Mouse (Mus musculus) cerebellum, postnatal 14 days (tissue): ENCODE data around the gene Slc50a1.

Experiments used
- DNase-seq, 2 experiments: peaks; one replicate each; pipeline ENCODE4 v3.0.0; 2021; ENCODE audit warnings: mixed read lengths in 2 of 2

Slc50a1 gene

DNA sequence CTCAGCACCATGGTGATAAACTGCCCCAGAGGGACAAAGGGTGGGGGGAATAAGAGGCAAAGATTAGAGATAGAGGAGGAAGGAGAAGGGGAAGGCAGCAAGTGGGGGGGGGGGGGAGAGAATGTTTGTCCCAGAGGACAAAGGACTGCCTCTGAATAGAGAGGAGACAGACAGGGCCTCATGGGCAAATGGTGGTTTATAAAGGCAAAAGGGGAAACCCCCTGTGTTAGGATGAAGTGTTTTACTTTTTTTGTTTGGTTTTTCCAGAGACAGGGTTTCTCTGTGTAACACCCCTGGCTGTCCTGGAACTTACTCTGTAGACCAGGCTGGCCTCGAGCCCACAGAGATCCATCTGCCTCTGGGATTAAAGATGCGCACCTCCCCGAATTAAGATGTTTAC, 10.2 kb downstream of the Slc50a1 start:
- no peak for DNase-seq

DNA sequence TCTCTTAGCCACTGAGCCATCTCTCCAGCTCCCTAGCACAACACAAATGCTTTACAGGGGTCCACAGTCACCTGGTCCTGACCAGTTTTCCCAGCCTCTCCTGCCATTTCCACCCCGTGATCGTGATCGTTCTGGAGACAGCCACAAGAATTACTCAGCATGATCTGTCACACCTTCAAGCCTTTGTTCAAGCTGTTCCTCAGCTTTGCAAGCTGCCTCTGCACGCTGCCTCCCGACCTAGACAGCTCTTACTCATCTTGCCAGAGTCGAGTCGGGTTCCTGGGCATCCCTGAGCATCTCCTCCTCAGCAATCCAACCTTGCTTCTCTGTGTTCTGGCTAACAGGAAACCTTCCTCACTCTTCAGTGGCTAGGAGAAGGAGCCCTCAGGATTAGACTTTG, 11.3 kb downstream of the Slc50a1 start, which contains the start of gene Dpm3:
Gene Dpm3, plus strand, starts transcription at position 283 of the 400 bp plus-strand sequence.
- no peak for DNase-seq

DNA sequence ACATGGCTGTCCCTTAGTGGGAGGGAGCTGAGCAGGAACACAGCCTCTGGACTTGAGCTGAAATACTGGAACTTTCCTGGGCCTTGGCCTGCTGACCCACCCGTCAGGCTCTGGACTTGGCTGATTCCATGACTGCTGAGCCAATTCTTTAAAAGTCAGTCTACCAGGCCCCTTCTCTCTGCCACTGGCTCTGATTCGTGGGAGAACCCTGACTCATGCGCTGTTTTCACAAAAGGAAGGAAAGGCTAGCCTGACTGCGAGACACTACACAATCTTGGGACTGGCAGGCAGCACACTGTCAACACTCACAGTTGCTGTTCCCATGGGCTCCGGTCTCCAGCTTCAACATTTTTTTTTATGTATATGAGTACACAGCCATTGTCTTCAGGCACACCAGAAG, 14.2 kb downstream of the Slc50a1 start:
- DNase-seq = no peak

DNA sequence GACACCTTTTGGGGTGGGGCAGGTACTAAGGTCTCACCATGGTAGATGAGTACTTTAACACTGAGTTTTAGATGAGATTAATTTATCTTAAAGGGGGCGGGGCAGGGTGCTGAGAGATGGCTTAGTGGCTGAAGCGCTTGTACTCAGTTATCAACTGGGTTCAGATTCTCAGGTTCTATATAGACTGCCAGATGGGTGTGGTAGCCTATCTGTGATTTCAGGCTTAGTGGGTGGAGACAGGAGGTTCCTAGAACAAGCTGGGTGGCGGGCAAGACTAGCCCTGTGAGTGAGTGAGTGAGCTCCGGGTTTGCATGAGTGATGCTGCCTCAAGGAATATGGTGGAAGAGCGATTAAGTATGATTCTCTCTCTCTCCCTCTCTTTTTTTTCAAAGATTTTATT, 15.4 kb downstream of the Slc50a1 start:
- no peak for DNase-seq

DNA sequence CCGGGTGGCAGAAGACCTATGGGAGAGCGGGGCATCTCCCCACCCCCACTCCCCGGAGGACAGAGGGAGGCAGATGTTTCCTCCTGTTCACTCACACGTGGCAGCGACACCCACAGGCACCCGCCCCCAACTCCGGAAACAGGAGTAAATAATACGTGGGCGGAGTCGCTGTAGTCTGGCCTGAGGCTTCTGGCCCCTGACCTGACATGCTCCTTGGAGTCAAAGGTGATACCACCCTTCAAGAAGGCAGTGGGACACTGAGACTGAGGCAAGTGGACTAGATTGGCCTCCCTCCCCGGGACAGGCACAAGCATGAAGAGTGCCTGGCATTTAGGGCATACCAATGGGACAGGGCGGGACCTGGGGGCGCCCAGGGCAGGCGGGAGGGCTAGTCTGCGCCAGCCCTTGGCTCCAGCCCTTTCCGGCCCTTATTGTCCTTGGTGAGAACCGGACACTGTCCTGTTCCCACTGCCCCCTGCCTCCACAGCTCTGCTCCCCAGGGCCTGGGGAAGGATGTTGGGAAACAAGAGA, 18.9 kb downstream of the Slc50a1 start:
- DNase-seq = no peak

DNA sequence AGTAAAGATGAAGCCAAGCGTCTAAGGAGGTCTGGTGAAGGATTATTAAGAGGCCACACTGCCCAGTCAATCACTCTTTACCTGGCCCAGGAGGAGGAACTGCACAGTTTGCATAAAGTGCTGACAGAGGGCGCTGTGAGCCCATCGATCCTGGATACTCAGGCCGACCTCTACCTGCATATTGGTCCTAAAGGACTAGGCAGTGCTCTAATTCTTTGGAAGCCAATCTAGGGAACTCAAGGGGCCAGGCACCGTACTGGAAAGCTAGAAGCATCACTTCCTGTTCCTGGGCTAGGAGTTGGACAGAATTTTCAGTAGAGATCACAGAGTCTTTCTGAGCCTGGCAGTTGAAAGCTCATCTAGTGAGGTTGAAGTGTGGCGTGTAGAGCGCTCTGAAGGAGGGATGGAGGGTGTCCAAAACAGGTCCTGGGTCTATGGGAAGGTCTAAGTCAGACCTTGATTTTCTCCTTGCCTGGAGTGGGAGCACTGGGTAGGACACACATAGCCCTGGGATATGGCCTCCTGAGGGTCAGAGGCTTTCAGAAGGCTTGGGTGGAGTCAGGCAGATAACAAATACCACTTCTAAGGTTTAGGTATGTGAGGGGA, 19.8 kb downstream of the Slc50a1 start:
- DNase-seq = peak; percentile 84 to 88

DNA sequence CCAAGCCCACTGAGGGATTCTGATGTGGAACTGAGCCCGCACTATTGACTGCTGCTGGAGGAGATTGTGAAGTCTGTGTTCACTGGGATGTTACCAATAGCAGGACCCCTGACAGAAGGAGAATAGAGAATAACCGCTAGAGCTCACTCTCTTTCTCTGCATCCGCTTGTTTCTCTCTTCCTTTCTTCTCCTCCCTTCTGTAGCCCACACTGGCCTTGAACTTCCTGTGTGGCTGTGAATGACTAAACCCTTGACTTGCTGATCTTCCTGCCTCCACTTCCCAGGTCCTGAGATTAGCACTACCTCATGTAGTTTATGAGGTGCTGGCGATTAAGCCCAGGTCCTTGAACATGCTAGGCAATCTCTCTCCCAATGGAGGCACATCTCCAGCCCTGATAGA, 22.9 kb downstream of the Slc50a1 start:
- peak in 1 of 2 experiments; percentile 5 for DNase-seq

DNA sequence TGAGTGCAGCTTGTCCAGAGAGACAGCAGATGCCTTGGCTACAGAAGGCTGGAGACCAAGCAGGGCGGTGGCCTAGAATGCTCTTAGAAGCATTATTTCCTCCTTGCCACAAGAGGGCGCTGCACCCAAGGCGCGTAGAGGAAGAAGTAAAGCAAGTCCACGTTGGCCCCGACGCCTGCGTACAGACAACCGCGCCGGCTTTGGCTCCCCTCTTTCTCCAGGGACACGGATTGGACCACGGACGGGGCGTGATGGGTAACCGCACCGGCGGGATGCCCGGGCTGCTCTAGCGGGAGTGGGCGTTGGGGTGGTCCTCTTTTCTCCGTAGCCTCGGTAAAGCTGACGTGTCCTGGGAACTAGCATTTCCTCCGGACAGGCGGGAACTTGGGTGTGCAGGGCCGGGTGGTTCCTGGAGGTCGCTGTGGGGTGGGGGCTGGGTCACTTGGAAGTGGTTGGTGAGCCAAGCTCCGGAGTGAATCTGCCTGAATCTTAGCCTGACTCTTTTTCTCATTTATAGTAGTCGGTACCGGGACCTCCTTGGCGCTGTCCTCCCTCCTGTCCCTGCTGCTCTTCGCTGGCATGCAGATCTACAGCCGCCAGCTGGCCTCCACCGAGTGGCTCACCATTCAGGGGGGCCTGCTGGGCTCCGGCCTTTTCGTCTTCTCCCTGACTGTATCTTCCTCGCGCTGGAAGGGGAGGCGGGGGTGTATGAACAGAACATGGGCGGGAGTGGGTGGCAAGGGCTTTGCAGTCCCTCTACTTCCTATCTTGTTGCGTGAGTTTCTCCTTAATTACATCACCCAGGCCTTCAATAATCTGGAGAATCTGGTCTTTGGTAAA, 23.9 kb downstream of the Slc50a1 start, which contains the start of gene Trim46:
Gene Trim46, minus strand, starts transcription at position 49 of the 840 bp plus-strand sequence.
- peak; percentile 95 to 96 for DNase-seq

DNA sequence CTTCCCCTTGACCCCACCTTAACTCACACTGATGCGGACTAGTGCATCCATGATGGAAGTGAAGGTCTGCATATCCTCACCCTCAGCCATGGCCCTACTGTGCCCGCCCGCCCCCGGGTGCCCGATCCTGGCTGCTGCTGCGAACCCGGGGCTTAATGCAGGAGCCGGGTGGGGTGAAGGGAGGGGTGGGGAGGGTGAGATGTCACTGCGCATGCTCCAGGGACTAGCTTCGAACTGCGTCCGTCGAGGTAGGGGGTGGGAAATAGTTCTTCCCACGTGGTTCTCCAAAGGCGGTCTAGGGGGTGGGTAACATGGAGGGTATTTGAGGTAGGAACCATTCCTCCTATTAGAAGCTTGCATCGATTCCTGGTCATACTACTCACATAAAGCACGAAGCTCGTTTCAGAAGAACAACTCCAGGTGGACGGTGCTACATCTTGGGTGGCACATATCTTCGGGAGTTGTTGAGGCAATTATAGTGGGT, 24.6 kb downstream of the Slc50a1 start, which contains the start of gene Krtcap2:
Gene Krtcap2, plus strand, starts transcription at position 279 of the 484 bp plus-strand sequence.
- peak; percentile 87 for DNase-seq

DNA sequence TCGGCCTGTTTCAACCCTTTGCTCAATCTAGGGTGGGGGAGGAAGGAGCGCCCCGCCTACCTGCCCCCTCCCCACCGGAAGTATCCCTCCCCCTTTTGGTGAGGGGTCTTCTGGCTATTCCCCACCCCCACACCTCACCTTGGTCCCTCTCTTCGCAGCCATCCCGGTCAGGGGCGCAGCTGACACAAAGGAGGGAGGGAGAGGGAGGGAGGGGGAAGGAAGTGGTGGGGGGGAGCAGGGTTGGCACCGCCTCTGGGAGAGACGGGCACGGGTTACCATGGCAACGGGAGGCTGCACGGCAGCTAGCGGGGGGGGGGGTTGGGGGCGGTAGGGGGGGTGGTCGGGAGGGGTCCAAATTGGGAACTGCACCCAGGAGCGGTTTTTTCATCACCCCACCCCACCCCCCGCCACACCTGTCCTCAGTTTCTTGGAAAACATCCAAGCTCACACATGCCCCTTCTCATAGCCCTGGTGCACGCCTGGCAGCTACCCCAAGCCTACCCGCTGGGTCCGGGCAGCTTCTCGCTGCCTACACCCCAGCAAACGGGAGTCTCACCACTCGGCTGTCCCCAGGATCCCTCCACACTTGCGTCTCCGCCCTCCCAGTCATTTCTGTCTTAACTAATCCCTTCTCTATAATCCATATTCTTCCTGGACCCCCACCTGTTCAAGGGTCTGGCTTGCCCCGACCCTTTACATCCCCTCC, 25.2 kb downstream of the Slc50a1 start:
- peak; percentile 93 to 96 for DNase-seq

DNA sequence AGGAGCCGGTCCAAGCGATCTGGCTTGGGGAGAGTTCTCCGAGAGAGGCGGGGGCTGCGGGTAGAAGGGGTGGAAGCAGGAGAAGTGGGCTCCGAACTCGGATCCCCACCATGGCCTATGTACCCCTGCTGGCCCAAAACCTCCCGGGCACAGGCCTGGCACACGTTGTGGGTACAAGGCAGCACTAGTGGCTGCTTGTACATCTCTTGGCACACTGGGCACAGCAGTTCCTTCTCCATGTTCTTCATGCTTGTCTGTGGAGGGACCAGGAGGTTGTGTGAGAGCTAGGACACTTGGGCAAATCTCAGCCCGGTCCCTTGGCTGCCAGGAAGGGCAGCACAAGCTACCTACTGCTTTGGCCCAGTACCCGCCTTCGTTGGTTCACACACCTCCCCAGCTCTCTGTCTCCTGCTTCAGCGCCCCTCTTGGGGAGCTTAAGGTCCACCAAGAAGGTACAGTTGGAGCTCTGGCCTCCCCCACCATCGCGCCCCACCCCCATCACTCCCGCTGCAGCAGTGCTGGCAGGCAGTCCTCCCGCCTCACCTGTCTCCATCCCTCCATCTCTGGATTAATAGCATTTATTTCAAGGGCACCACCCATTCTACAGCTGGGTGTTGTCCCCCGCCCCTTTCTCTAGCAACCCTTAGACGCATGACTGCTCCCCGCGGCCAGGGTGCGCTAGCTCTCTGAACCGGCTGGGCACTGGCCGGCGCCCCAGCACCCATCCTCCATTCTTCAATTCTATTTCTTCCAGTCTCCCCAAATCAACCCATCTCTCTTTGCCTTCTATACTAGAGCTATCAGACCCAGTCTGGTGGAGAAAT, 26.0 kb downstream of the Slc50a1 start:
- peak; percentile 70 to 81 for DNase-seq

DNA sequence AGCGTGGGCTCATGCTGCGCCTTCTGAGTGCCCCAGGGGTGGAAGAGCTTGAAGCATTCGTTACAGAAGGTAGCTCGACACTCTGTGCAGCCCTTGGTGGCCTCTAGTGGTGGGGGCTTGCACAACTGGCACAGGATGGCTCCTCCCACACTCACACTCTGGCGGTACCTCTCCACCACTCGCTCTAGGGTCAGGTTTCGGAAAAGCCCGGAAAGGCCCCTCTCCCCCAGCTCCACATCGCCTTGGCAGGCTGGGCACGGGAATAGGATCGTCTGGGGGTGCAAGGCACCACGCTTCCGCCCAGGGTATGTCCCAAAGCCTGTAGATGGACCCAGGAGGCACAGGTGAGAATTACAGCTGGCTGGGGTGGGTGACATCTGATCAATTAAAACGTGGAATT, 26.8 kb downstream of the Slc50a1 start:
- DNase-seq = peak; percentile 52 to 58

DNA sequence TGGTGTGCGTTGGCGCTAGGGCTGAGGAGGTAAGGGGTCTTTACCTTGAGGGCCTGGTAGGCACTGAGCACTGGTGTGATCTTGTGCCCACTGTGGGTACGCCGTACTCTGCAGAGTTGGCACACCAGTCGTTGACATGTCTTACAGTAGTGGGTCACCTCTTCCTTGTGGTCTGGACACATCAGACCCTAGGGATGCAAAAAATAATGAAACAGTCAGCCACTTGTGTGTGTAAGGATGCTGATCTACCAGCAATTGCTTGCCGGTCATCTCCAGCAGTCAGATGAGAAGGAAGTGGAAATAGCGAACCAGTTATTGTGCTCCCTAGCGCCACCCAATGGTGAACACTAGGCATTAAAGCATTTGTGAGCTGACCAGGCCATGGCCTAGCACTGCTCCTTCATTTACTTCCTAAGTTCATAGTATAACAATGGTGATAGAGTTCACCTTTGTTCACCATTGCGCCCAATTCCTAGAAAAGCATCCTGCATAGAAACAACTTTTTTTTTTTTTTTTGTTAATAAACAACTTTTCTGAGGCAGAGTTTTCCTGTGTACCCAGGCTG, 28.0 kb downstream of the Slc50a1 start:
- peak; percentile 82 to 92 for DNase-seq

DNA sequence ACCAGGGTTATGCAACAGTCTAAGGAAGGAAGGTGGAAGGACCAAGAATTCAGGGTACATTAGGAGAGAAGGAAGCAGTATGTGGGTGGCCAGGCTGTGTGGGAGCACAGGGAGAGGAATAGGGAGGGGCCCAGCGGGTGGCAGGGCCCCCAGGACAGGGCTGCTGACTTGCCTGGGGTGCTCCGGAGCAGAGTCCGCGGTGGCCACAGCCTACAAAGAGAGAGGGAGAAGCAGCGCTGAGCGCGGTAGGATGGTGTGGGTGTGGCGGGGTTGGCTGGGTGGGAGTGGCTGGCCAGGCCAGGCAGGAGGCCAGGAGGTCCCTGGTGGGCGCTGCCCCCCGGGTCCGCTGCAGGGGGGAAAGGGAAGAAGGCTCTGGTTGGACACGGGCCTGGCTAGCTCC, 31.9 kb downstream of the Slc50a1 start:
- no peak for DNase-seq

DNA sequence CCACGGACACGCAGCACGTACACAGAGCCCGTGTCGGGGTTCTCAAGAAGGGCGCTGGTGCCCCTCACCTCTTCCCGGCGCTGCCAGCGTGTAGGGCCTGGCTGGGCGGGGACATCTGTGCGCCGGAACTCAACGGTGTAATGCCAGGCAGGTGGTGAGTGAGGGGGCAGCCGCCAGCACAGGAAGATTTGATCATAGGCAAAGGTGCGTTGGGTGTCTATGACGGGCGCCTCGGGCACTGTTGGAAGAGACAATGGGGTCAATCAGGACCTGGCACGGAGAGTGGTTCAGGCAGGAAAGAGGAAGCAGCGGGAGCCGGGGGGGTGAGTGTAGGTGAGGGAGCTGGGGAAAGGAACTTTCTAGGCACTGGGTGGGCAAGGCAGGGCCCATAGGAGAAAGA, 32.7 kb downstream of the Slc50a1 start:
- no peak for DNase-seq

DNA sequence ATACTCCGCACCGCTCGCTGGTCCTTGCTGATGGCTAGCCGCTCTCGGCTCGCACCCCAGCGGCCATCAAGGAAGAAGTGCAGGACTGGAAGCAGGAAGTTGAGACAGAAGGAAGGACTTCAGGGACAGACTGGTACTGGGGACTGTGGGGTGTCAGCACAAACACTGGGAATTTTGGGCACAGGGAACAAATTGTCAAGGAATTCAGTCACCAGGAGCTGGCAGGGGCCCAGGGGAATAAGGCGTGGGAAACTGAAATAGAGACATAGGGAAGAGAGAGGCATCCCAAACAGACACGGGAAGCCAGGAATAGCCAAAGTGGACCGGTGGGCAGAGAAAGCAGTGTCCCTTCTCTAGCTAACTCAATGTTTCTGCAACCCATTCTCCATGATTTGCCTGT, 33.9 kb downstream of the Slc50a1 start:
- no peak for DNase-seq

DNA sequence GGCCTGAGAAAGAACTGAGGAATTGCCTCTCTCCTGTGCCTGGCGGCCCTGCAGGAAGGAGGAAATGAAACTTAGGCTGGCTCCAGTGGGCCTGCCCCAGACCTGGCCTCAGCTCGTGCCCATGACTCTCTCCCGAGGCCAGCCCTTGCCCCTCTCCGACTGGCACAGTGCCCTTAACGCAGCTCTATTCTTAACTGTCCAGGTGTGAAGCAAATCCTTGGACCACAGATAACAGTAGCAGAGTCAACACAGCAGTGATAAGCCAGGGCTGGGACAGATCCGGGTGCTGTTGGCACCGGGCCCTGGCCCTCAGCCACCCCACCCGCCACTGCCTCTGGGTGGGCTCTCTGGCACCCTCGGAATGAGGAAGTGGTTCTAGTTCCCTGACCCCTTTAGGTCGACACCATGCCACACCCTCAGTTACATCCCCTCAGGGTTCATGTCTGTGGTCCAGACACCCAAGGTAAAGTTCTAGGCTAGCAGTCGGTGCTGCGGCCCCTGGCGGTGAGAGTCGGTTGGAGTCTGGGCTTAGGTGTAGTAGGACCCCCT, 36.7 kb downstream of the Slc50a1 start:
- DNase-seq = no peak

DNA sequence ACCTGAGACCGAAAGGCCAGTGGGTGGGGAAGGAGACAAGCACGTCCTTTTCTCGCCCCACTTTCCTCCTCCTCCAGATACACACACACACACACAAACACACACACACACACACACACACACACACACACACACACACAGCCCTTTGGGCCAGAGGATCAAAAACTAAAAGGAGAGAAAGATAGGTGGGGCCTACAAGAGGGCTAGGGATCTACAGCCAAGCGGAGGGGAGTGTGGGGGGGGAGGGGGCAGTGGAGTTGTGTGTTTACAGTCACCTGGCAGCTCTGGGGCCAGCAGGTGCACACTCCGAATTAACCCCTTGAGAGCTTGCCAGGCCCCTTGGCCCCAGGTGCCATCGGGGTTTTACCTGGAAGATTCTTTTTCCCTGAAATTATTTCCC, 37.8 kb downstream of the Slc50a1 start:
- DNase-seq = no peak

DNA sequence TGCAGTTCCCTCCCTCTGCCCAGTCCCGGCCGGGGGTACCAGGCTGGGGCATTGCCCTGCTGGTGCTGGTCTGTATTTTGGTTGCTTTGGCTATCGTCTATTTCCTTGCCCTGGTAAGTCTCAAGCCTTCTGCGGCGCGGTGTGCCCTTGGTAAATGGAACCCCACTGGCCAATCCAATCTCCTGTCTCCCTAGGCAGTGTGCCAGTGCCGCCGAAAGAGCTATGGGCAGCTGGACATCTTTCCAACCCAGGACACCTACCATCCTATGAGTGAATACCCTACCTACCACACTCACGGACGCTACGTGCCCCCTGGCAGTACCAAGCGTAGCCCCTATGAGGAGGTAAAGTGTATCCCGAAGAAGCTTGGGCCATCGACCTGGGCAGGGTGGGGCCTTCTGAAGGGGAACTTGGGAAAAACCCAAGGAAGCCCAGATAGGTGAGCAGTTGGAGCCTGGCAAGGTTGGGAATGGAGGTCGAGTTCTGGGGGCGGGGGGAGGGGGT, 38.5 kb downstream of the Slc50a1 start:
- DNase-seq = peak in 1 of 2 experiments; percentile 60

DNA sequence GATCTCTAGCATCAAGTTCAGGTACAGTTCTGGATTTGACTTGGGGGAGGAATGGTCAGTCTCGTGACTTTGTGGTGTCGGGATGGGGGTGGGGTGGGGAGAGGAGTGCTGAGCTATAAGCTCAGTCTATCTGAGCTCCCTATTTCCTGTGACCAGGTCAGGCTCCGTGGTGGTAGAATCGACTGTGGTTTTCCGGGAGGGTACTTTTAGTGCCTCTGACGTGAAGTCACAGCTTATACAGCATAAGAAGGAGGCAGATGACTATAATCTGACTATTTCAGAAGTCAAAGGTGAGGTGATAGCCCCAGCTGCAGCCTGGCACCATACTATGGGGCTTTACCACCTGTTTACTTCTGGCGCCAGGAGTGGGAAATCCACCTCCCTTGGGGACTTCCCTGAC, 39.0 kb downstream of the Slc50a1 start:
- DNase-seq = no peak

DNA sequence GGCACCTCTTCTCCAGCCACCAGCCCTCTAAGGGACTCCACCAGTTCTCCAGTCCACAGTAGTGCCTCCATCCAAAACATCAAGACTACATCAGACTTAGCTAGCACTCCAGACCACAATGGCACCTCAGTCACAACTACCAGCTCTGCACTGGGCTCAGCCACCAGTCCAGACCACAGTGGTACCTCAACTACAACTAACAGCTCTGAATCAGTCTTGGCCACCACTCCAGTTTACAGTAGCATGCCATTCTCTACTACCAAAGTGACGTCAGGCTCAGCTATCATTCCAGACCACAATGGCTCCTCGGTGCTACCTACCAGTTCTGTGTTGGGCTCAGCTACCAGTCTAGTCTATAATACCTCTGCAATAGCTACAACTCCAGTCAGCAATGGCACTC, 39.8 kb downstream of the Slc50a1 start:
- no peak for DNase-seq
